Mouse (Mus musculus): Measurements from ENCODE around the gene E2f8.
A peak's percentile ranks its signal among the peaks of the same experiment; 100 is the strongest.

E2f8 gene

GRCm38 (mm10) chr7:48888751-48889150 is 7.4 kb upstream of the E2f8 start:
- DNase-seq, result no peak

- DNase-seq, result no peak
Observed at GRCm38 (mm10) chr7:48887973-48888372, 6.6 kb upstream of the E2f8 start.

GRCm38 (mm10) chr7:48884266-48884611 is 2.8 kb upstream of the E2f8 start:
- DNase-seq, result no peak

GRCm38 (mm10) chr7:48883525-48884265 is 2.3 kb upstream of the E2f8 start:
- no peak for DNase-seq

GRCm38 (mm10) chr7:48881971-48882609 is 694 bp upstream of the E2f8 start:
- peak in 1 of 2 experiments; percentile 11 for DNase-seq

- peak; percentile 98 to 99 for DNase-seq
Observed at GRCm38 (mm10) chr7:48880591-48881481, 560 bp downstream of the E2f8 start.

- DNase-seq, result no peak
Observed at GRCm38 (mm10) chr7:48879574-48879973, 1.8 kb downstream of the E2f8 start.

- DNase-seq, result no peak
Observed at GRCm38 (mm10) chr7:48877786-48878390, 3.5 kb downstream of the E2f8 start.

GRCm38 (mm10) chr7:48876526-48876925 is 4.9 kb downstream of the E2f8 start:
- DNase-seq, result peak; percentile 61 to 62

GRCm38 (mm10) chr7:48875096-48875495 is 6.3 kb downstream of the E2f8 start:
- no peak for DNase-seq

- DNase-seq, result no peak
Observed at GRCm38 (mm10) chr7:48871292-48871691, 10.1 kb downstream of the E2f8 start.

GRCm38 (mm10) chr7:48870579-48871180 is 10.7 kb downstream of the E2f8 start:
- no peak for DNase-seq

- no peak for DNase-seq
Observed at GRCm38 (mm10) chr7:48870144-48870543, 11.3 kb downstream of the E2f8 start.

- no peak for DNase-seq
Observed at GRCm38 (mm10) chr7:48867576-48867975, 13.8 kb downstream of the E2f8 start.

- no peak for DNase-seq
Observed at GRCm38 (mm10) chr7:48864671-48865458, 16.5 kb downstream of the E2f8 start.

- no peak for DNase-seq
Observed at GRCm38 (mm10) chr7:48864199-48864598, 17.2 kb downstream of the E2f8 start.

GRCm38 (mm10) chr7:48861796-48862195 is 19.6 kb downstream of the E2f8 start:
- no peak for DNase-seq

- no peak for DNase-seq
Observed at GRCm38 (mm10) chr7:48860948-48861347, 20.4 kb downstream of the E2f8 start.

GRCm38 (mm10) chr7:48859362-48859761 is 22.0 kb downstream of the E2f8 start:
- no peak for DNase-seq

GRCm38 (mm10) chr7:48858257-48858656 is 23.1 kb downstream of the E2f8 start:
- DNase-seq, result no peak

GRCm38 (mm10) chr7:48855461-48855860 is 25.9 kb downstream of the E2f8 start:
- DNase-seq, result no peak

- no peak for DNase-seq
Observed at GRCm38 (mm10) chr7:48853496-48853895, 27.9 kb downstream of the E2f8 start.
